Mouse (Mus musculus): ENCODE measurements around the gene Art3. TPM values are rescaled to one million over a fixed set of nuclear protein-coding genes. Genes with fewer than 3 reads are reported as not detected.
A peak's percentile ranks its signal among the peaks of the same experiment; 100 is the strongest.

Art3 gene
- polyA plus RNA-seq, 1 experiment from 2014 or later, result 0.78 TPM

DNA sequence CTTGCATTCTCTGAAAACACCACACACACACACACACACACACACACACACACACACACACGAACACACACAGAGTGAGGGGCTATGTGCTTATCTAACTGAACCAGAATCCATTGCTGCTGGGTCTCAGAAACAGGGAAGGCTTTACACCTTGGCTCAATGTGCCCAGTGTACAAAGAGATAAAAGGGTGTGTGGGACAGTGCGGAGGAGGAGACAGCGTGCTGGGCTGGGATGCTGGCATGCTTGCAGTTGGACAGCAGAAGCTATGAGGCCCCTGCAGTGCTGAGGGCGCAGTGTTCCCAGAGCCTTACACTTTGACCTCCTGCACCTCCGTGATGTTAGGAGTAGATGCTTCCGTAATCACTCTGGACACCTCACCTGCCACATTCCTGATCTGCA is 64.8 kb downstream of the Art3 start:
- Histone ChIP-seq H3K4me1 (ENCODE audit: control insufficient read depth, insufficient read depth, low read length) (no peaks in the 10 kb centered on the region), H3K4me2 (no peak overlapping the region), H3K9ac (ENCODE audit: low read length) (no peak overlapping the region), H3K9me3 (ENCODE audit: control insufficient read depth, low read length) (no peaks in the 10 kb centered on the region), H3K36me3 (ENCODE audit: control insufficient read depth, insufficient read depth, low read length) (no peaks in the 10 kb centered on the region), H3K4me3 (ENCODE audit: low read depth, low read length) (no peak overlapping the region), H3K27ac (ENCODE audit: low read depth, low read length) (no peak overlapping the region), H3K27me3 (ENCODE audit: control insufficient read depth, insufficient read depth, low read length) (peaks cover 11% of the 10 kb centered on the region)
- WGBS, result 86% methylated on average over 6 of the region's 6 CpGs
- DNase-seq (ENCODE audit: low spot score, missing footprints) (no peak), ATAC-seq (ENCODE audit: low FRiP score) (no peak)

DNA sequence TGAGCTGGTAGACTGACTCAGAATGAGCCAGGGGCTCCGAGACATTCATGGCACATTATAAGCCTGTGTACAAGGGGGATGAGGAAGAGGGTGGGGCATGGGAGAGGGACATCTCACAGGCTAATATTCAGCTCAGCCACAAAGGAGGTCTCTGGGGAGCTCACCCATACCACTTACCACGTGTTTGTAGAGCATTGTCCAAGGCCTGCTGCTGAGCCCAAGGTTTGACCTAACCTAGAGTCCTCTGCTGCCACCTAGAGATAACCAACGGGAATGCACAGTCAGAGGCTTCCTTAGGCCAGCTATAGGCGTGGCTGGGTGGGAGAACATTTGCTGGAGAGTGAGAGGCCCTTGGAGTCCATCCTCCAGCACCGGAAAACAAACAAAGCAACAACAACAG is 66.5 kb downstream of the Art3 start:
- no peak overlapping the region for H3K27ac ChIP-seq (ENCODE audit: low read depth, low read length)
- H3K4me1 ChIP-seq (ENCODE audit: control insufficient read depth, insufficient read depth, low read length), result no peaks in the 10 kb centered on the region
- peak; percentile 93 for ATAC-seq (ENCODE audit: low FRiP score)
- H3K4me2 ChIP-seq, result no peak overlapping the region
- no peak overlapping the region for H3K9ac ChIP-seq (ENCODE audit: low read length)
- H3K36me3 ChIP-seq (ENCODE audit: control insufficient read depth, insufficient read depth, low read length), result no peaks in the 10 kb centered on the region
- peaks cover 4% of the 10 kb centered on the region; the same call in 1 of the 2 replicates for H3K27me3 ChIP-seq (ENCODE audit: control insufficient read depth, insufficient read depth, low read length)
- DNase-seq (ENCODE audit: low spot score, missing footprints), result peak; percentile 98
- H3K9me3 ChIP-seq (ENCODE audit: control insufficient read depth, low read length), result no peaks in the 10 kb centered on the region
- WGBS, result 20% methylated on average over 5 of the region's 5 CpGs
- H3K4me3 ChIP-seq (ENCODE audit: low read depth, low read length), result no peak overlapping the region

GRCm38 (mm10) chr5:92402816-92403215 is 71.2 kb downstream of the Art3 start:
- no peak for ATAC-seq (ENCODE audit: low FRiP score)
- H3K27ac ChIP-seq (ENCODE audit: low read depth, low read length), result no peak overlapping the region
- no peak for DNase-seq (ENCODE audit: low spot score, missing footprints)
- no peak overlapping the region for H3K4me2 ChIP-seq
- peaks cover 6% of the 10 kb centered on the region for H3K4me1 ChIP-seq (ENCODE audit: control insufficient read depth, insufficient read depth, low read length)
- 80% methylated on average over 9 of the region's 9 CpGs for WGBS
- H3K27me3 ChIP-seq (ENCODE audit: control insufficient read depth, insufficient read depth, low read length), result no peaks in the 10 kb centered on the region
- no peak overlapping the region for H3K9ac ChIP-seq (ENCODE audit: low read length)
- no peaks in the 10 kb centered on the region for H3K9me3 ChIP-seq (ENCODE audit: control insufficient read depth, low read length)
- no peak overlapping the region for H3K4me3 ChIP-seq (ENCODE audit: low read depth, low read length)
- no peaks in the 10 kb centered on the region for H3K36me3 ChIP-seq (ENCODE audit: control insufficient read depth, insufficient read depth, low read length)

GRCm38 (mm10) chr5:92403562-92404399 is 72.2 kb downstream of the Art3 start:
- Histone ChIP-seq H3K36me3 (ENCODE audit: control insufficient read depth, insufficient read depth, low read length) (no peaks in the 10 kb centered on the region), H3K4me2 (no peak overlapping the region), H3K4me3 (ENCODE audit: low read depth, low read length) (no peak overlapping the region), H3K27me3 (ENCODE audit: control insufficient read depth, insufficient read depth, low read length) (no peaks in the 10 kb centered on the region), H3K4me1 (ENCODE audit: control insufficient read depth, insufficient read depth, low read length) (peaks cover 6% of the 10 kb centered on the region), H3K9ac (ENCODE audit: low read length) (no peak overlapping the region), H3K27ac (ENCODE audit: low read depth, low read length) (no peak overlapping the region), H3K9me3 (ENCODE audit: control insufficient read depth, low read length) (no peaks in the 10 kb centered on the region)
- ATAC-seq (ENCODE audit: low FRiP score), result peak; percentile 73
- WGBS, result 58% methylated on average over 10 of the region's 10 CpGs
- DNase-seq (ENCODE audit: low spot score, missing footprints), result no peak

DNA sequence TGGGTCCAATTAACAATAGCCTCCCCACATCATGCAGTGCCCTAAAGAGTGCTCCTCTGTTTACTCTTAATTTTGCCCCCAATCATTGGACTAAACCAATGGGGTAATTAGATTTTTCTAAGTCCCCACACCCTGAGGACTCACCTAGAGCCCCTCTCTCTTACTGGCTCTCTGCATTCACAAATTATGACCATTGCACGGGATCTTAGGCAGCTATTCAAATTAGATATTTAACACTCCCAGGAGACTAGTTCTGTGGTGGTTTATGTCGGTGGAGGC is 72.7 kb downstream of the Art3 start:
- WGBS, result 50% methylated on average over 2 of the region's 2 CpGs
- H3K4me3 ChIP-seq (ENCODE audit: low read depth, low read length), result no peak overlapping the region
- no peak overlapping the region for H3K27ac ChIP-seq (ENCODE audit: low read depth, low read length)
- H3K9me3 ChIP-seq (ENCODE audit: control insufficient read depth, low read length), result no peaks in the 10 kb centered on the region
- DNase-seq (ENCODE audit: low spot score, missing footprints), result no peak
- no peaks in the 10 kb centered on the region for H3K27me3 ChIP-seq (ENCODE audit: control insufficient read depth, insufficient read depth, low read length)
- H3K4me1 ChIP-seq (ENCODE audit: control insufficient read depth, insufficient read depth, low read length), result peaks cover 6% of the 10 kb centered on the region
- ATAC-seq (ENCODE audit: low FRiP score), result no peak
- H3K4me2 ChIP-seq, result no peak overlapping the region
- no peak overlapping the region for H3K9ac ChIP-seq (ENCODE audit: low read length)
- H3K36me3 ChIP-seq (ENCODE audit: control insufficient read depth, insufficient read depth, low read length), result no peaks in the 10 kb centered on the region

DNA sequence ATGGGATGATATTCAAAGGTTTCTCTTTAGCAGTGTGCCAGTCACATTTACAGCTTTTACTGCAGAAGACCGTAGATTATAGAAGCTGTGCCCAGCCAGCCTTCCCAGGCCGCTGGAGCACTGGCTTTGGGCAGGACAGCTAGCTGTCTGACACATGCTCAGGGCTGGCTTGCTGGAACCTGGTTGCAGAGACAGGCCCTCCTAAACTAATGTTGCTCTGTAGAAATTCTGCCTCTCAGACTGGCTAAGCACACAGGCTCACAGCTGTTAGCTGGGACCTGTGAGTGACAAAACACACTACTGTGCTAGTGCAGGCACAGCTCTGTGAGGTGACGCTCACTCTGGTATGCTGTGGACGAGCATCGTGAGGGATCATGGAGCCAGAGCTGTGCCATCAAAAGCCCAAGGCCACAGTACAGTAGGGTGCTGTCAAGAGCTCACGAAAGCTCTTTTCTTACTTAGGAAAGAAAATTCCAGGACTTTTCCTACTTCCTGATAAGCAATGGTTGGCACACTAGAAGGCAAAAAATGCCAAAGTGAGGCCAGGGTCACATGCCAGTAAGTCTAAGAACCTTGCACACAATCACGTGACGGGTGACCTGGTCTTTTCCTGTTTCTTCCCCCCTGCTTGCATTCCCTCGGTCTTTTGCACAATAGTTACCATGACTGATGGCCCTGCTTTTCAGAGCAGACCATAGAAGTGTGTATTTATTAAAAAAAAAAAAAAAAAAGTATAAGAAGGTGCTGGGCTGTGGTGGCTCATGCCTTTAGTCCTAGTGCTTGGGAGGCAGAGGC is 77.9 kb downstream of the Art3 start:
- no peaks in the 10 kb centered on the region for H3K27me3 ChIP-seq (ENCODE audit: control insufficient read depth, insufficient read depth, low read length)
- H3K4me2 ChIP-seq, result no peak overlapping the region
- no peak overlapping the region for H3K27ac ChIP-seq (ENCODE audit: low read depth, low read length)
- H3K36me3 ChIP-seq (ENCODE audit: control insufficient read depth, insufficient read depth, low read length), result no peaks in the 10 kb centered on the region
- no peak overlapping the region for H3K9ac ChIP-seq (ENCODE audit: low read length)
- DNase-seq (ENCODE audit: low spot score, missing footprints), result peak; percentile 61
- H3K4me1 ChIP-seq (ENCODE audit: control insufficient read depth, insufficient read depth, low read length), result no peaks in the 10 kb centered on the region
- WGBS, result 87% methylated on average over 9 of the region's 9 CpGs
- H3K9me3 ChIP-seq (ENCODE audit: control insufficient read depth, low read length), result no peaks in the 10 kb centered on the region
- no peak for ATAC-seq (ENCODE audit: low FRiP score)
- H3K4me3 ChIP-seq (ENCODE audit: low read depth, low read length), result no peak overlapping the region

GRCm38 (mm10) chr5:92410486-92410885 is 78.9 kb downstream of the Art3 start:
- no peaks in the 10 kb centered on the region for H3K27me3 ChIP-seq (ENCODE audit: control insufficient read depth, insufficient read depth, low read length)
- no peak overlapping the region for H3K9ac ChIP-seq (ENCODE audit: low read length)
- no peak overlapping the region for H3K4me2 ChIP-seq
- peak; percentile 69 for DNase-seq (ENCODE audit: low spot score, missing footprints)
- ATAC-seq (ENCODE audit: low FRiP score), result no peak
- H3K4me3 ChIP-seq (ENCODE audit: low read depth, low read length), result no peak overlapping the region
- H3K4me1 ChIP-seq (ENCODE audit: control insufficient read depth, insufficient read depth, low read length), result no peaks in the 10 kb centered on the region
- no peaks in the 10 kb centered on the region for H3K9me3 ChIP-seq (ENCODE audit: control insufficient read depth, low read length)
- WGBS, result 95% methylated on average over 5 of the region's 5 CpGs
- no peaks in the 10 kb centered on the region; the same call in 1 of the 2 replicates for H3K36me3 ChIP-seq (ENCODE audit: control insufficient read depth, insufficient read depth, low read length)
- H3K27ac ChIP-seq (ENCODE audit: low read depth, low read length), result no peak overlapping the region

DNA sequence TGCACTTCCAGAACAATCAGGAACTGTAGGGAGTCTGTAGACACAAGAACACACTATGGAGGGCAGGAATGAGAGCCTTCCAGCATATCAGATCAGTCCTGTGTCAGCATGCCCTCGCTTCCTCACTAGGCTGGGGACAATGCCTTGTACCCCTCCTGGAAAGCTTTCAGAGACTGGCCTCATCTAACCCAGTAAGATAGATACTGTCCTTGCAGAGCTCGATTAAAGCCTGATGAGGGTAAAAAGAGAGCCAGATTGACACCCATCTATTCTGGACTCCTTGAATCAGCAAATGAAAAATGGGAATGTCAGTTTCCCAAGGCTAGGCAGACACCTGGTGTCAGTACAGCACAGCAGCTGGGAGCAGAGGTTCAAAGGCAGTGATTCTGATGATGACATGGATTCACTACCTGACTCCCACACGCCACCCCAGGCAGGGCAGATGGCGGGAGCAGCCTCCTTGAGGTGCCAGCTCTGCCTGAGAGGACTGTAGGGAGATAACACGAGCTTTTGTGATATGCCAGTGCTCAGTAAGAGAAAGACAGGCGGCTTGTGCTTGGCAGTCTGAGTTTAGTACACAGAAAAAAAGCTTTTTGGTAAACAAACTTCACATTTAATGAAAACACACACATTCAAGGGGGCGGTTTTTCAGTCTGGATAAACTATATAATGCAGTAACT is 80.0 kb downstream of the Art3 start:
- no peak overlapping the region for H3K9ac ChIP-seq (ENCODE audit: low read length)
- no peaks in the 10 kb centered on the region for H3K4me1 ChIP-seq (ENCODE audit: control insufficient read depth, insufficient read depth, low read length)
- 70% methylated on average over 7 of the region's 7 CpGs for WGBS
- DNase-seq (ENCODE audit: low spot score, missing footprints) (peak; percentile 64), ATAC-seq (ENCODE audit: low FRiP score) (no peak)
- no peak overlapping the region for H3K4me3 ChIP-seq (ENCODE audit: low read depth, low read length)
- H3K36me3 ChIP-seq (ENCODE audit: control insufficient read depth, insufficient read depth, low read length), result no peaks in the 10 kb centered on the region; the same call in 1 of the 2 replicates
- no peak overlapping the region for H3K4me2 ChIP-seq
- no peaks in the 10 kb centered on the region for H3K9me3 ChIP-seq (ENCODE audit: control insufficient read depth, low read length)
- H3K27me3 ChIP-seq (ENCODE audit: control insufficient read depth, insufficient read depth, low read length), result no peaks in the 10 kb centered on the region
- no peak overlapping the region for H3K27ac ChIP-seq (ENCODE audit: low read depth, low read length)

All from midbrain, embryonic 11.5 days (tissue).